Mouse (Mus musculus) neural tube, embryonic 10.5 days (tissue): ENCODE measurements around the gene Olfr459.

ENCODE experiments used
- DNase-seq: peaks from one replicate; pipeline ENCODE4 v3.0.0-alpha.2; 2017; ENCODE audit warnings: low spot score; ENCODE audit errors: extremely low spot score

Gene Olfr459

DNA sequence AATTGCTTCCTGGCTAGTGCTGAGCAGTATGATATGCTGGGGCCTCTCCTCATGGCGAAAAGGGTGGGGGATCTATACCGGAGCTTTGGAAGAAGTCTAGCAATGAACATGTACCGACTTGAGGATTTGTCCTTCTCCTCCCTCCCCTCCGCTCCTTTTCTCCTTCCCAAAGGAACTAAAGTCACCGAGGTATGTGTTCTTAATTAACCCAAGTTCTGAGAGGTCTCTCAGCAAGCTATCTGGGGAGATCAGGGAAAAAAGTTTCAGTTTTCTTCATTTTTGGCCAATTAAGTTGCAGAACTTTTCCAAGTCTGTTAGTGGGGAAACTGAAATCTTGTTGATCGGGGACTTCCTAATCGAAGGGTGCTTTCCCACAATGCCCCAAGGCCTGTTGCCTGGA, at the start of gene Olfr459:
Gene Olfr459, minus strand, starts transcription at position 101 of the 400 bp plus-strand sequence.
- no peak for DNase-seq

DNA sequence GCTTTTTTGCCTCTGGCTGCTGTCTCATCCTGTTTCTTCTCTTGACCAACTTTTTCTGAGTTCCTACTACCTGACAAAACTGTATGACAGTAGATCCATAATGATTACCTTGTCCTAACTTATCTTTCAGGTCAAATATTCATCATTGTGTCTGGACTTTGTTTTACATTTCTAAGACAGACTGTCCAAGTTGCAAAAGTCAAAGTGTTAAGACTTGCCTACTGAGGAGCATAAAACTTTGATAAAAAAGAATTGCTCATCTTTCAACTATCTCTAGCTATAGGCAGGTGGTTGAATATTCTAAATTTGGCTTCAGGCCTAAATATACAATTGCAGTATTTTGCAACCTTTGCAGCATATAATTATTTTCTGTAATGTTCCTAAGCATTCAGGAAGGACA, 49.1 kb upstream of the Olfr459 start:
- DNase-seq, result no peak

DNA sequence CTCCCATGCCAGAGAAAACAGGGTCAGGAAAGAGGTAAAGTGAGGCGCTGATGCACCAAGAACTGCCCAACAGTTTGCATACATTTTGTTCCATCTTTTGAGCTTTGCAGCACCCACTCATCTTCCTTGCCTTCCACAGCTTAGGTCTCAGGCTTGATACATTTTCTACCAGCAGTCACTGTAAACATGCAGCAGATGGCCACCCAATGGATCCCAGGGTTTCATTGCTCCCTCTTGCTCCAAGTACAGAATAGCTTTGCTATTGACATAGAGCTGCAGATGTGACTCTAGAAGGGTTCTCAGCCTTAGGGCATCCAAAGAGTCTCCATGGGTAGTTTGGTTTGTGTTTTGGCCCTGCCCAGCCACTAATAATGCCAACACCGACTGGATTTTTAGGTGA, 11.7 kb upstream of the Olfr459 start:
- DNase-seq, result no peak

DNA sequence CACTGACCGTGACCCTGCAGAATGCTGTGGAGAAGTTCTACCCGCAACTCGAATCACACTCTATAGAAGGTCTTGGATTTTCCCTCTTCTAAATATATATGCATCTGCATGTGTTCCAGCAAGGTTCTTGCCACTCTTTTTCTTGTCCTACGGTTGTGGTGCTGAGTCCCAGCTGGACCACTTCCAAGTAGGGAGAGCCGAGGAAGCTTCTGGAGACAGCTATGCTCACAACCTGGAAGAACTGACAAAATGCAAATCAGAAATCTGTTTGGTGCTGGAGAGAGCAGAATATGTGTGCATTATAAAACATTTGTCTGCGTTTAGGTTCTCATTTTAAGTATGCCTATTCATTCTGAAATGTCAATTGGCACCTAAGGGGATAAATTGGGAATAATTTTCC, 744 bp upstream of the Olfr459 start:
- DNase-seq, result no peak

DNA sequence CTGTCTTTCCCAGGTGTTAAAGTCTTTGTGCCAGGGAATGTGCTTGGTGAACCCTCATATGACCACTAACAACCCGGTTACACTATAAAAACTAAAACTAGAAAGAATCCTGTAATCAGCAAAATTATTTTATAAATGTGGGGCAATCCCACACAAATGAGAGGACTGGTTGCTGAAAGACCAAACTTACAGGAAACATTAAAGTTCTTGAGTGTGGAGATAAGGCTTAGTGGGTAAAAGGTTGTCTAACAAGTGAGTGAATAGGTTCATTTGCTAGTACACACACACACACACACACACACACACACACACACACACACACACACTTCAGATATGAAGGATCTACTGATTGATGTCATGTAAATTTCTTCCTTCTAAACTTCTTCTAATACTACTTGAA, 5.1 kb downstream of the Olfr459 start:
- DNase-seq, result no peak

DNA sequence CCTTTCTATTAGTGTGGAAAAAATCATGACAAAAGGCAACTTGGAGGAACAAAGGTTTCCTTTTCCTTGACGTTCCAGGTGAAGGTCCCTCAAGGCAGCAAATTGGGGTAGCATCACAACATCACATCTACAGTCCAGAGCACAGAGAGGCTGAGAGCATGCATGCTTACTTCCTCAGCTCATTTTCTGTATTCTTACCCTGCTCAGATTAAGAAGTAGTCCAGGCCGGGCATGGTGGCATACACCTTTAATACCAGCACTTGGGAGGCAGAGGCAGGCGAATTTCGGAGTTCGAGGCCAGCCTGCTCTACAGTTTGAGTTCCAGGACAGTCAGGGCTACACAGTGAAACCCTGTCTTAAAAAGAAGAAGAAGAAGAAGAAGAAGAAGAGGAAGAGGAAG, 10.7 kb downstream of the Olfr459 start:
- no peak for DNase-seq

DNA sequence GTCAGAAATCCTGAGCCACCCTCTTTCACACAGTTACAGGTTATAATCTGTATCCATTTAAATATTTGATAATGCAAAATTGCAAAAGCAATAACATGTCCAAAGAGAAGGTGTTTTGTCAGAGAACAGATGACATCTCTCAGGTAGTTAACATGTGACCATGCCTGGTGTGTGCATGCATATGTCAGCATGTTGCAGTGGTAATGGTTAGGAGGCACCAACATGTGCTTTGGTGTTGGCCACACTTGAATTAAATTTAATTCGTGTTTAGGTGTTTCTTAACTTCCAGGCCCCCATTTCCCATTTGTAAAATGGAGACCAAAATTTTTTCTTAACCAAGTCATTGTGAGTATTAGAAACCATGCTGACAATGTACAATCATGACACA, 12.6 kb downstream of the Olfr459 start:
- no peak for DNase-seq

DNA sequence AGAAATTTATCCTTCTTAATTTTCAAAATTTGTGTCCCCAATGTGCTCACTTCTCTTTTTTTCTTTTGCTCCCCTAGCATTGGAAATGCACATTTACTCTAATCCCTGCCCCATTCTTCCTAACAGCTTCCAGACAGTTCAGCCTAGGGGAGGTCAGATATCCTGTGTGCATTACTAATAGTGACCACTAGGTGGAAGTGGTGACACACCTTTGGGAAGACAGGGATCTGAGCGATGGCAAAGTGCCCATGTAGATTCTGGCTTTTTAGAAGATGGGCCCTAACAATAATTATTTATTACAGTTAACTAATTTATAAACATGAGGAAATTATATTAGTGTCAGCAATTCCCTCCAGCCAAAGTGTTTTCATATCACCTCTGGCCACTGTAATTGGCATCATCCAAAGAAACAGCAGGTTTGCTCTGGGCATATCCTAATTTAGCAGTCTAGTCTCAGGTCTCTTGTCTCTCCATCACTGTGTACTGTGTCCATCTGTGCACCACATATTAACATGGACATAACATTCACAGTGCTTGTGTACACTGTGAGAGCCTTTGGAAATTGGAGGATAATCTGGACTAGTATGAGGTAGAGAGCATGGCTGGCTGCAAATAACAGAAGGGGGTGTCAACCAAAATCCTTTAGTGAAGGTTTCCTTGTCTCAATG, 13.1 kb downstream of the Olfr459 start:
- no peak for DNase-seq

DNA sequence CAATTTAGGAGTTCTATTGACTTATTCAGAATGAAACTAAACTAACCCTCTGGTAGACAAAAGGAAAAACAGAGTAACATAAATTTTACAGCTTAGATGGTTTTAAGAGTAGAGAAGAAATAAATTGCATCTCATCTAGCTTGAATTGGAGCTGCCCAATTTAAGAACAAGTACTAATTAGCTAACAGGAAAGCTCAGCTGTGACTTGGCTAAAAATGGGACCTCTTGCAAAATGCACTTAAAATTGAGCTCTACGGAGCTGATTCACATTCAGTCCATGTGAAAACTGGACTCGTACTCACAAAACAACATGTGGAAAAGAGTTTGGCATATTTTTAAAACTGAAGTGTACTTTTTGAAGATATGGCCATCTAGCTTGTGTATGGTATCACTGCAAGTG, 15.4 kb downstream of the Olfr459 start:
- no peak for DNase-seq

DNA sequence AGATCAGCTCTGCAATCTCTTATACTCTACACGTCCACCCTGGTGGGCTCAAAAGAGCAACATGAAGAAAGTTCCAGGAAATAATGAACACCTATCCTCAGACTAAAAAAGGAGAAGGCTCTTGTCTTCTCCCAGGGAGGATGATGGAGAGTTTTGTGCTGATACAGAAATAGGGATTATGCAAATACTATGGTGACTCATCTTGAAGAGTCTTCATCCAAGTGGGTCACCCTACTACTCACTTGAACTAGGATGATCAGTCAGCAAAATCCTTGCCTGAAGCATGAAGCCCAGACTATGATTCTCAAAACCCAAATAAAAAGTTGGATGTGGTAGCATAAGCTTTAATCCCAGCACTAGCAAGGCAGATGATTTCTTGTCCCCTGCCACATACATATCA, 16.6 kb downstream of the Olfr459 start:
- no peak for DNase-seq

DNA sequence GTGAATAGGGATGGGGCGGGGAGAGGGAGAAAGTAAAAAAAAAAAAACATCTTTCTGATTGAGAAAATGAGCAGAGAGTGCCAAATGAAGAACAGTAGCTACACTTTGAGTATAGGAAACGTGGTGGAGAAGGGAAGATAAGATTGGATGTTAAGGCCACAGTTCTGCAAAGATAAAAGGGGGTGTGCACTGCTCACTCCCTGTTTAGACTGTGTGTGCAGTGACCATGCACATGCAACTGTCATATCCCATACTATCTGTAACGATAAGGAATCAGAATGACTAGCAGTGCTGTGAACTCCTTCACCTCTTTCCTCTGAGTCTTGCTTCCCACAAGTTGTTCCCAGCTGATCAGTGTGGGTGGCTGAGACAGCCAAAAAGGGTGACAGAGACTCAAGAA, 17.8 kb downstream of the Olfr459 start:
- DNase-seq, result no peak

DNA sequence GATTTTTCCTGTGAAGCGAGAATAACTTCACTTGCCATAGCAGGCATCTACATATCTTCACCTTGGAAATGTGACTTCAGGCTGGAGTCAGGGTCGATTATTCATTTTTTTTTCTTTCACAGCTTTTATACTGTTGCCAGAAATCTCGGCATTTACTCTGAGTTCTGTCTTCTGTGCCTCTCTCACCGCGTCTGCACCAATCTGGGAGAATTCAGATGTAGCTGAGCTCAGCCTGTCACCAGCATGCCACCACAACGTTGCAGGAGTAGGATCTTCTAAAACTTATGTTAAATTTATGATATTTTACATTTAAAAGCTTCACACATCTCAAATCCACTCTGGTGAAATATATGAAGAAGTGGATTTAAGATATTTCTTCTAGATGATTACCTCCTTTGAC, 20.4 kb downstream of the Olfr459 start:
- no peak for DNase-seq

DNA sequence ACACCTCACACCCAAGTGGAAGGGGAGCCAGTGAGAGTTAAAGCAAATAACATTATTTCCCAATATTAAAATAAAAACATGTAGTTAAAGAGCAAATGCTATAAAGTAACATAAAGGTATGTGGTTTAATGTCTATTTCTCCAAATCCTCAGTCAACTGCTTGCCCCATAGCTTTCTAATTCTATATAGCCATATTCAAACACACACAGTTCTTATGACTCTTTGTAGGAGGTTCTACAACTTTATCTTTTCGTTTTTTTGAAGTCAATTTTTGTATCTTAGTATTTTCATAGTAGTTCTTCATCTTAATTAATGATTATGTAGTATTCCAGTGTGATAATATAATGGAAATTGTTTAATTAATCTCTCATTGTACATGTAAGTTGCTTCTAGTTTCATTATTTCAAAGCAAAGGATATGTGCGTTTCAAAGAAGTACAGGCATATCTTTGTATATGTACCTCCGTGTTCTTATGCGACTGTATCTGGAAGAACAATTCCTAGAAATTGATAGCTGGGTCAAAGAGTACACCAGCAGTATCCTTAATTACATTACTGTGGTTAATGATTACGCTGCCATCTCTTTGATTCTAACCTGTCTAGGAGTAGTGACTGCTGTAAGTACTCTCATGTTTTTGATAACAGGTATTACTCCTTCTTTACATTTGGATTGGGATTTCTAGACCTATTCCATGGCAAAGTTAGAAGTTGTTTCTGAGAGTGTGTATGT, 30.1 kb downstream of the Olfr459 start:
- DNase-seq, result no peak

DNA sequence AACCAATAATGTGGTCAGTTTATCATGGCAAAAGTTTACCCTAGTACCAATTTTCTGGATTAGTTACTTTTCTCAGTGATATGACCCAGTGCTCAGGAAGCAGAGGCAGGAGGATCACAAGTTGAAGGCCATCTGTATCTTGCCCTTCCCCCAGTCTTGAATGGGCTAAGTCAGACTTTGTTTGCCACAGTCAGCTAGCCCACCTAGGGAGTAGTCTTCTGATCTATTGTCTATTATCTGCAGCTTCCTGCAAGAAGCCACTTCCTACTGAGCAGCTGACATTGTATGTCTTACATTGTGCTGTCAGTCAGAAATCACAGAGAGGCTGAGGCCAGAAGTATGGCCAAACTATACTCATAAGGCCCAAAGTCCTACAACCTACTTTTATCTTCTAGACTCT, 33.9 kb downstream of the Olfr459 start:
- DNase-seq, result no peak

DNA sequence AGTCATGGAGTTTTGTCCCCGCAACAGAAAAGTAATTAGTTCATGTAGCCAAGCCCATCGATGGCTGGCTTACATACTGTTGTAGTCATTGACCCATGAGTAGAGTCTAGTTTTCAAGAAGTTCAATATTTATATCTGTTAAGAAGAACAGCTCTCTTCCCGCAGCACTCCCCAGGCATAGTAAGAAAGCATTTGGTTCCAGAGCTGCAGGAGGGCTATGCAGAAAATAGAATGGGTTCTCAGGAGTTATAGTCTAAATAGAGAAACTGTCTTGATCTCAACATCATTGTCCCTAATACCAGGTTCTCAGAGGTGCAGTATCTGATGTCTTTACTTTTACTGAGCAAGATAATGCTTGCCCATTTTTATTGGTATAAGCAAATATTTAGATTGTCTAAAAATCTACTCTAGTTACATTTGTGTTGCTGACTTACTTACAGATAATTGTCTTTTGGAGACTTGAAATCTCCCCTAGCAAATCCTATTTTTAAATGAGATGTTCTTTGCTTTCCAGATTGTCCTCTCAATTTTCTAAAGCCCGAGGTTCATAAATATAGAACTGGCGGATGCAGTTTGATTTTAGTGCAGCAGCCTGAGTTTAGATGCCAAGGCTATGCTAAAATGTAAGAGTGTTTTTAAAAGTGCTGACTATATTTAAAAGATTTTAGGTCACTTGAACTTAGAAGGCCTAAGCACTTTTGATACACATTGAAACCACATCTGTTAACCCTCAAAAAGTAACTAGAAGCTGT, 40.1 kb downstream of the Olfr459 start:
- no peak for DNase-seq

DNA sequence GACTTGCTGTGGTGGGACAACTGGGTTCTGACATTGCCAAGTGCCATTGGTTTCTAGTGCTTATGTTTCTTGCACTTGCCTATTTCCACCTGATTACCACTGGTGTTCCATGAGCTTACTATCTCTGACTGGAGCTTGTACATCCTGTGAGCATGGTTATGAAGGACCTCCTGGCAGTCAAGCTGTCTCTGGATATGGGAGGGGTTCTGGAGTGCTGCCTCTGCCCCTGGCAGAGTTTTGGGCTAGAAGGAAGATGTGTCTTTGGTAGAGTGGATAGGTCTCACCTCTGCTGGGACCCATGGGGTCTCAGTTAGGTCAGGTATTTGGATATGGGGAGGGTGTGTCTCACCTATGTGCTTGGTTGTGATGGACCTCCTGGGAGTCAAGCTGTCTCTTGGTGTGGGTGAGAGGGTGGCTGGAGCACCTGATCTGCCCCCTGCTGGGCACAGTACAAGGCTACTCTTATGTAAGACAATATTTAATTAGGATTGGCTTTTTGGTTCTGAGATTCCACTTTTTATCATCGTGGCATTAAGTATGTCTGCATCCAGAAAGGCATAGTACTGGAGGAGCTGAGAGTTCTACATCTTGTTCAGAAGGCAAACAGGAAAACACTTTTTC, 46.9 kb downstream of the Olfr459 start:
- no peak for DNase-seq

DNA sequence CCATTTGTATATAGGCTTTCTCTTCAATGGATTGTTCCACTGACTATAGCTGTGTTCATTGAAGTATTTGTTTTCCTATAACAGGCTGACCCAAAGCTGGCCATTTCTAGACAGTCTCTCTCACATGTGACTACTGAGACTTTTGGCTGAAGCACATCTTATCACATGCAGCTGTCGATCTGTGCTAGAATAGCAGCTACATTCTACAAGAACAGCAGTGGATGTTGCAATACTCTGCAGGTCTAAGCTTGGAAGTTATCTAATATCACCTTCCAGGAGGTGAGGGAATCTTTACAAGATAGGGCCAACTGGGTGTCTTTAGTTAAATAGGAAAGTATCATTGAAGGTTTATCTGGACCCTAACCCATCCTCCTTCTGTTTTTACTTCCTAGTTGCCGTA, 53.5 kb downstream of the Olfr459 start:
- no peak for DNase-seq
